Mouse (Mus musculus): ENCODE measurements around the gene Tead3.

- TF ChIP-seq CTCF (IDR thresholded peaks at IDR 0.05), result no peak
- no peak for TF ChIP-seq EP300 (IDR thresholded peaks at IDR 0.05; ENCODE audit: insufficient read depth, low read depth, low read length)
- no peak for TF ChIP-seq POLR2A (IDR thresholded peaks at IDR 0.05; ENCODE audit: insufficient read depth, low read depth, low read length)
Measured at GRCm38 (mm10) chr17:28328946-28329345, 21.7 kb downstream of the Tead3 start.
